In genomic region chr4:100478592-100479321, GRCm38 (mm10) we compare ENCODE assay signal across 7 mouse cellular contexts. TPM values are rescaled to one million over a fixed set of nuclear protein-coding genes. Genes with fewer than 3 reads are reported as not detected.
DNase-seq lines count a peak whose midpoint lies in the region; ATAC-seq lines count a peak whose summit lies in the region.

TSS of gene Ube2u (plus strand) at chr4:100478849.

- H3K27me3 ChIP-seq in embryonic facial prominence, embryonic 14.5 days (replicated peaks; ENCODE audit: control insufficient read depth, insufficient read depth, low read length): no peaks in the 10 kb centered on the region
- no peaks in the 10 kb centered on the region for H3K27me3 ChIP-seq in liver, embryonic 13.5 days
- H3K27me3 ChIP-seq in neural tube, embryonic 13.5 days: no peaks in the 10 kb centered on the region

- peak within 1 kb of the TSS; percentile 42 for H3K9ac ChIP-seq in embryonic facial prominence, embryonic 14.5 days (ENCODE audit: low read depth, low read length)
- H3K9ac ChIP-seq in liver, embryonic 13.5 days: no peak within 1 kb of the TSS
- H3K9ac ChIP-seq in neural tube, embryonic 13.5 days: 0 out of 2 replicates have a peak within 1 kb of the TSS, but pooled peaks have one; percentile 26

- 0 out of 2 replicates have a peak, but pooled peaks cover 4% of the 10 kb centered on the region for H3K4me1 ChIP-seq in embryonic facial prominence, embryonic 14.5 days (ENCODE audit: control insufficient read depth, insufficient read depth, low read length)
- no peaks in the 10 kb centered on the region for H3K4me1 ChIP-seq in liver, embryonic 13.5 days (replicated peaks)
- peaks cover 13% of the 10 kb centered on the region for H3K4me1 ChIP-seq in neural tube, embryonic 13.5 days (replicated peaks)

- peak within 1 kb of the TSS; percentile 28 for H3K4me3 ChIP-seq in embryonic facial prominence, embryonic 14.5 days (ENCODE audit: low read depth, low read length)
- peak within 1 kb of the TSS; percentile 27; the same call in 1 of the 2 replicates for H3K4me3 ChIP-seq in liver, embryonic 13.5 days (replicated peaks)
- H3K4me3 ChIP-seq in neural tube, embryonic 13.5 days: peak within 1 kb of the TSS; percentile 23

- ATAC-seq in embryonic facial prominence, embryonic 14.5 days (ENCODE audit: low read depth): peak; percentile 92
- ATAC-seq in liver, embryonic 13.5 days (ENCODE audit: low read depth): no peak
- ATAC-seq in neural tube, embryonic 13.5 days (ENCODE audit: low read depth): peak; percentile 94

- no peaks in the 10 kb centered on the region for H3K9me3 ChIP-seq in embryonic facial prominence, embryonic 14.5 days (ENCODE audit: control insufficient read depth, low read length)
- H3K9me3 ChIP-seq in liver, embryonic 13.5 days (replicated peaks): no peaks in the 10 kb centered on the region
- no peaks in the 10 kb centered on the region for H3K9me3 ChIP-seq in neural tube, embryonic 13.5 days

- peak within 1 kb of the TSS; percentile 46 for H3K4me2 ChIP-seq in embryonic facial prominence, embryonic 14.5 days (ENCODE audit: low read depth, low read length)
- H3K4me2 ChIP-seq in liver, embryonic 13.5 days: peak within 1 kb of the TSS; percentile 37
- H3K4me2 ChIP-seq in neural tube, embryonic 13.5 days: peak within 1 kb of the TSS; percentile 52

- WGBS in embryonic facial prominence, embryonic 14.5 days: 24% methylated on average over 15 of the region's 15 CpGs
- WGBS in liver, embryonic 13.5 days (ENCODE audit: insufficient replicate concordance): 33% methylated on average over 15 of the region's 15 CpGs
- 38% methylated on average over 15 of the region's 15 CpGs for WGBS in neural tube, embryonic 13.5 days

- H3K36me3 ChIP-seq in embryonic facial prominence, embryonic 14.5 days (ENCODE audit: control insufficient read depth, insufficient read depth, low read length): no peaks in the 10 kb centered on the region
- H3K36me3 ChIP-seq in liver, embryonic 13.5 days: no peaks in the 10 kb centered on the region
- H3K36me3 ChIP-seq in neural tube, embryonic 13.5 days: no peaks in the 10 kb centered on the region

- H3K27ac ChIP-seq in embryonic facial prominence, embryonic 14.5 days (replicated peaks; ENCODE audit: low read depth, low read length): no peak within 1 kb of the TSS
- H3K27ac ChIP-seq in liver, embryonic 13.5 days: no peak within 1 kb of the TSS
- H3K27ac ChIP-seq in neural tube, embryonic 13.5 days (replicated peaks): no peak within 1 kb of the TSS

- peak; percentile 10 to 12 for DNase-seq in adrenal gland, postnatal 4 days (ENCODE audit: low spot score in 2 of 2)
- peak; percentile 86 for DNase-seq in embryonic facial prominence, embryonic 14.5 days (ENCODE audit: low spot score)
- DNase-seq in heart, postnatal 10 days: peak; percentile 60 to 63
- DNase-seq in kidney, postnatal 36 days: peak; percentile 89 to 90
- no peak for DNase-seq in liver, embryonic 13.5 days
- no peak for DNase-seq in B cell, adult 2 months

- intact Hi-C loops in heart, postnatal 10 days (cut with DNase I): no loop called here

RNA-seq across cellular contexts. Expression of gene Ube2u, which starts in this region (rescaled TPM):
- total RNA-seq in adrenal gland, postnatal 4 days (2021): under 1 TPM; 0.23 to 0.31 TPM
- 0.36 and 0.39 TPM in 2 replicates for polyA plus RNA-seq in embryonic facial prominence, embryonic 14.5 days (2014; fragmentation: Nextera tagmentation; extraction: Ambion mirVana)
- not detected for total RNA-seq in heart, postnatal 10 days (2021)
- 0.06 and 0.12 TPM in 2 replicates for polyA plus RNA-seq in liver, embryonic 13.5 days (2015; fragmentation: Nextera tagmentation; extraction: Ambion mirVana)
- polyA plus RNA-seq in neural tube, embryonic 13.5 days (2015; fragmentation: Nextera tagmentation; extraction: Ambion mirVana): 0.17 and 0.44 TPM in 2 replicates

Comparison
In these comparisons a context has a peak if more than half of its experiments do, and no peak if none do; other contexts are left out.
1. Peak in DNase-seq in adrenal gland, postnatal 4 days; RNA of the gene not detected or under 1 TPM.
2. Peak in DNase-seq, ATAC-seq, H3K4me3 ChIP-seq, H3K9ac ChIP-seq and H3K4me2 ChIP-seq in embryonic facial prominence, embryonic 14.5 days; RNA of the gene not detected or under 1 TPM.
3. Peak in DNase-seq in heart, postnatal 10 days; RNA of the gene not detected or under 1 TPM.
4. Peak in ATAC-seq, H3K4me3 ChIP-seq, H3K9ac ChIP-seq and H3K4me2 ChIP-seq in neural tube, embryonic 13.5 days; RNA of the gene not detected or under 1 TPM.
5. DNase-seq: peak in kidney, postnatal 36 days (2 of 2); none in liver, embryonic 13.5 days (single experiment) and B cell, adult 2 months (0 of 2).
6. Peak in every context shown above with its lines, with median percentiles within 50 percentile points of each other: H3K4me2 ChIP-seq and H3K4me3 ChIP-seq.